Mouse (Mus musculus) forebrain, embryonic 11.5 days (tissue): ENCODE results near the gene Efhd2. TPM values are rescaled to one million over a fixed set of nuclear protein-coding genes. Genes with fewer than 3 reads are reported as not detected.

ENCODE experiments used
- ATAC-seq: fragments of 200-750 bp; cut with Nextera tagmentation; replicated peaks from 2 replicates; pipeline ENCODE4 v1.8.0; 2017; ENCODE audit warnings: moderate TSS enrichment; ENCODE audit not compliant: low FRiP score
- DNase-seq: peaks from one replicate; pipeline ENCODE4 v3.0.0-alpha.2; 2017; ENCODE audit warnings: low spot score
- H3K27ac ChIP-seq: fragments of 300-500 bp; sonication (generic); 2 replicates; pipeline ENCODE4 v1.5.1; 2014; ENCODE audit warnings: low read depth, low read length
- H3K27me3 ChIP-seq: fragments of 300-500 bp; sonication (generic); 2 replicates; pipeline ENCODE4 v1.6.1; 2014; ENCODE audit warnings: mild to moderate bottlenecking, low read length, mixed read lengths; ENCODE audit not compliant: control insufficient read depth, insufficient read depth
- H3K36me3 ChIP-seq: fragments of 300-500 bp; sonication (generic); 2 replicates; pipeline ENCODE4 v1.6.1; 2014; ENCODE audit warnings: mild to moderate bottlenecking, low read length, moderate library complexity, mixed read lengths; ENCODE audit not compliant: control insufficient read depth, insufficient read depth
- H3K4me1 ChIP-seq: fragments of 300-500 bp; sonication (generic); replicated peaks from 2 replicates; pipeline ENCODE4 v1.6.1; 2014; ENCODE audit warnings: low read length, mixed read lengths; ENCODE audit not compliant: control insufficient read depth, insufficient read depth
- H3K4me2 ChIP-seq: fragments of 300-500 bp; sonication (generic); 2 replicates; pipeline ENCODE4 v1.6.1; 2014; ENCODE audit warnings: low read depth, mild to moderate bottlenecking, low read length, moderate library complexity, mixed read lengths; ENCODE audit not compliant: severe bottlenecking
- H3K4me3 ChIP-seq: fragments of 300-500 bp; sonication (generic); 2 replicates; pipeline ENCODE4 v1.5.1; 2014; ENCODE audit warnings: low read depth, low read length
- H3K9ac ChIP-seq: fragments of 300-500 bp; sonication (generic); 2 replicates; pipeline ENCODE4 v1.6.1; 2014; ENCODE audit warnings: low read length
- H3K9me3 ChIP-seq: fragments of 300-500 bp; sonication (generic); 2 replicates; pipeline ENCODE4 v1.6.1; 2016; ENCODE audit warnings: low read length, mixed read lengths; ENCODE audit not compliant: control insufficient read depth
- WGBS: fragments of 180-500 bp; shearing (Covaris S2); extraction: QIAGEN DNeasy Blood & Tissue Kit; methylation state at CpG from one replicate; pipeline ENCODE4 v1.1.7; 2014; 5-methylcytosine and 5-hydroxymethylcytosine counted together
- polyA plus RNA-seq: library from polyadenylated mRNA; unstranded; fragments of >200 nt; fragmentation: Nextera tagmentation; extraction: Ambion mirVana; gene quantifications from 2 replicates; pipeline ENCODE4 v1.2.1, GENCODE M21; 2014

Gene Efhd2
- polyA plus RNA-seq, 1 experiment from 2014 or later = 43.4 TPM

- H3K27ac ChIP-seq = no peak overlapping the region
- DNase-seq (no peak), ATAC-seq (no peak)
- H3K4me1 ChIP-seq = no peaks in the 10 kb centered on the region
- no peak overlapping the region for H3K9ac ChIP-seq
- H3K27me3 ChIP-seq = no peaks in the 10 kb centered on the region
- H3K36me3 ChIP-seq = no peaks in the 10 kb centered on the region
- WGBS = 58% methylated on average over 11 of the region's 11 CpGs
- no peak overlapping the region for H3K4me3 ChIP-seq
- H3K9me3 ChIP-seq = no peaks in the 10 kb centered on the region
- H3K4me2 ChIP-seq = no peak overlapping the region
Observed at GRCm38 (mm10) chr4:141830381-141830780, 44.3 kb downstream of the Efhd2 start.

GRCm38 (mm10) chr4:141828177-141828576, 46.5 kb downstream of the Efhd2 start:
- Histone ChIP-seq H3K27me3 (no peaks in the 10 kb centered on the region), H3K4me2 (no peak overlapping the region), H3K36me3 (no peaks in the 10 kb centered on the region), H3K4me1 (no peaks in the 10 kb centered on the region), H3K9me3 (no peaks in the 10 kb centered on the region), H3K9ac (no peak overlapping the region), H3K4me3 (no peak overlapping the region), H3K27ac (no peak overlapping the region)
- ATAC-seq (no peak), DNase-seq (no peak)
- 78% methylated on average over 4 of the region's 4 CpGs for WGBS

GRCm38 (mm10) chr4:141827401-141827800, 47.3 kb downstream of the Efhd2 start:
- Histone ChIP-seq H3K4me2 (no peak overlapping the region), H3K4me1 (no peaks in the 10 kb centered on the region), H3K9me3 (no peaks in the 10 kb centered on the region), H3K9ac (no peak overlapping the region), H3K36me3 (no peaks in the 10 kb centered on the region), H3K4me3 (no peak overlapping the region), H3K27ac (no peak overlapping the region), H3K27me3 (no peaks in the 10 kb centered on the region)
- no peak for ATAC-seq
- no peak for DNase-seq
- 85% methylated on average over 2 of the region's 2 CpGs for WGBS

- WGBS = 70% methylated on average over 5 of the region's 5 CpGs
- no peak for ATAC-seq
- Histone ChIP-seq H3K27ac (no peak within 1 kb of the TSS), H3K4me2 (no peak within 1 kb of the TSS), H3K4me3 (no peak within 1 kb of the TSS), H3K9ac (no peak within 1 kb of the TSS), H3K4me1 (no peaks in the 10 kb centered on the region), H3K27me3 (no peaks in the 10 kb centered on the region), H3K9me3 (no peaks in the 10 kb centered on the region), H3K36me3 (no peaks in the 10 kb centered on the region)
- DNase-seq = no peak
Observed at GRCm38 (mm10) chr4:141826060-141826459, 48.7 kb downstream of the Efhd2 start, which contains the start of gene Cela2a. Gene Cela2a, minus strand, starts transcription at chr4:141826160.

GRCm38 (mm10) chr4:141822979-141823378, 51.7 kb downstream of the Efhd2 start:
- H3K9me3 ChIP-seq = no peaks in the 10 kb centered on the region
- no peak overlapping the region for H3K9ac ChIP-seq
- no peaks in the 10 kb centered on the region for H3K27me3 ChIP-seq
- no peak overlapping the region for H3K27ac ChIP-seq
- no peak overlapping the region for H3K4me3 ChIP-seq
- H3K4me1 ChIP-seq = no peaks in the 10 kb centered on the region
- ATAC-seq = no peak
- DNase-seq = no peak
- WGBS = 62% methylated on average over 3 of the region's 3 CpGs
- H3K36me3 ChIP-seq = no peaks in the 10 kb centered on the region
- H3K4me2 ChIP-seq = no peak overlapping the region

GRCm38 (mm10) chr4:141822089-141822488, 52.6 kb downstream of the Efhd2 start:
- DNase-seq = no peak
- WGBS = 76% methylated on average over 10 of the region's 10 CpGs
- H3K36me3 ChIP-seq = no peaks in the 10 kb centered on the region

GRCm38 (mm10) chr4:141821178-141821577, 53.5 kb downstream of the Efhd2 start:
- Histone ChIP-seq H3K9me3 (no peaks in the 10 kb centered on the region), H3K4me3 (no peak overlapping the region), H3K4me1 (0 out of 2 replicates have a peak, but pooled peaks cover 2% of the 10 kb centered on the region), H3K36me3 (no peaks in the 10 kb centered on the region), H3K27me3 (no peaks in the 10 kb centered on the region), H3K27ac (no peak overlapping the region), H3K4me2 (no peak overlapping the region), H3K9ac (no peak overlapping the region)
- DNase-seq (no peak), ATAC-seq (no peak)
- WGBS = 81% methylated on average over 3 of the region's 3 CpGs

More at GRCm38 (mm10) chr4:141822089-141822488, 52.6 kb downstream of the Efhd2 start:
- no peak overlapping the region for H3K4me3 ChIP-seq
- ATAC-seq = no peak
- no peak overlapping the region for H3K4me2 ChIP-seq
- H3K9ac ChIP-seq = no peak overlapping the region
- H3K27ac ChIP-seq = no peak overlapping the region
- no peaks in the 10 kb centered on the region for H3K9me3 ChIP-seq
- H3K27me3 ChIP-seq = no peaks in the 10 kb centered on the region
- H3K4me1 ChIP-seq = 0 out of 2 replicates have a peak, but pooled peaks cover 1% of the 10 kb centered on the region

GRCm38 (mm10) chr4:141819316-141819715, 55.4 kb downstream of the Efhd2 start:
- no peak for DNase-seq
- ATAC-seq = no peak
- Histone ChIP-seq H3K9me3 (no peaks in the 10 kb centered on the region), H3K36me3 (no peaks in the 10 kb centered on the region), H3K4me3 (no peak overlapping the region), H3K4me2 (no peak overlapping the region), H3K27me3 (no peaks in the 10 kb centered on the region), H3K9ac (no peak overlapping the region), H3K27ac (no peak overlapping the region), H3K4me1 (0 out of 2 replicates have a peak, but pooled peaks cover 2% of the 10 kb centered on the region)
- 89% methylated on average over 7 of the region's 7 CpGs for WGBS

- H3K4me2 ChIP-seq = no peak overlapping the region
- H3K9ac ChIP-seq = no peak overlapping the region
- no peaks in the 10 kb centered on the region for H3K36me3 ChIP-seq
- 0 out of 2 replicates have a peak, but pooled peaks cover 2% of the 10 kb centered on the region for H3K4me1 ChIP-seq
- ATAC-seq (no peak), DNase-seq (no peak)
- H3K4me3 ChIP-seq = no peak overlapping the region
- no peaks in the 10 kb centered on the region for H3K9me3 ChIP-seq
- H3K27ac ChIP-seq = no peak overlapping the region
- no peaks in the 10 kb centered on the region for H3K27me3 ChIP-seq
- WGBS = 90% methylated on average over 13 of the region's 13 CpGs
Observed at GRCm38 (mm10) chr4:141818861-141819260, 55.9 kb downstream of the Efhd2 start.
